Mouse (Mus musculus): ENCODE measurements around the gene Tnf. TPM values are rescaled to one million over a fixed set of nuclear protein-coding genes. Genes with fewer than 3 reads are reported as not detected.

Tnf gene
- polyA plus RNA-seq, 1 experiment = not detected

GRCm38 (mm10) chr17:35193881-35194843 lies 7.6 kb downstream of the Tnf start, which contains the start of gene Ltb:
TSS of gene Ltb (plus strand) at chr17:35194439.
- no peak for TF ChIP-seq GATA1 (IDR thresholded peaks at IDR 0.05; ENCODE audit: low read length)

GRCm38 (mm10) chr17:35192924-35193323 lies 8.9 kb downstream of the Tnf start:
- no peak for TF ChIP-seq GATA1 (IDR thresholded peaks at IDR 0.05; ENCODE audit: low read length)

GRCm38 (mm10) chr17:35191723-35192122 lies 10.1 kb downstream of the Tnf start:
- TF ChIP-seq GATA1 (IDR thresholded peaks at IDR 0.05; ENCODE audit: low read length) = no peak

- TF ChIP-seq GATA1 (IDR thresholded peaks at IDR 0.05; ENCODE audit: low read length) = no peak
These were observed 11.7 kb downstream of the Tnf start for GRCm38 (mm10) chr17:35190096-35190495.

GRCm38 (mm10) chr17:35189186-35189585 lies 12.6 kb downstream of the Tnf start:
- no peak for TF ChIP-seq GATA1 (IDR thresholded peaks at IDR 0.05; ENCODE audit: low read length)

- no peak for TF ChIP-seq GATA1 (IDR thresholded peaks at IDR 0.05; ENCODE audit: low read length)
These were observed 13.7 kb downstream of the Tnf start, which contains the start of gene Lst1 for GRCm38 (mm10) chr17:35187959-35188610. TSS of gene Lst1 (minus strand) at chr17:35188439.

- no peak for TF ChIP-seq GATA1 (IDR thresholded peaks at IDR 0.05; ENCODE audit: low read length)
These were observed 14.5 kb downstream of the Tnf start for GRCm38 (mm10) chr17:35187345-35187744.

- TF ChIP-seq GATA1 (IDR thresholded peaks at IDR 0.05; ENCODE audit: low read length) = no peak
These were observed 15.1 kb downstream of the Tnf start for GRCm38 (mm10) chr17:35186681-35187080.

- TF ChIP-seq GATA1 (IDR thresholded peaks at IDR 0.05; ENCODE audit: low read length) = no peak
These were observed 15.9 kb downstream of the Tnf start for GRCm38 (mm10) chr17:35185639-35186611.

- no peak for TF ChIP-seq GATA1 (IDR thresholded peaks at IDR 0.05; ENCODE audit: low read length)
These were observed 21.7 kb downstream of the Tnf start for GRCm38 (mm10) chr17:35180093-35180492.

GRCm38 (mm10) chr17:35178528-35178927 lies 23.3 kb downstream of the Tnf start:
- no peak for TF ChIP-seq GATA1 (IDR thresholded peaks at IDR 0.05; ENCODE audit: low read length)

GRCm38 (mm10) chr17:35175968-35176367 lies 25.8 kb downstream of the Tnf start, which contains the start of gene Aif1:
TSS of gene Aif1 (minus strand) at chr17:35176068.
- no peak for TF ChIP-seq GATA1 (IDR thresholded peaks at IDR 0.05; ENCODE audit: low read length)

GRCm38 (mm10) chr17:35175382-35175781 lies 26.4 kb downstream of the Tnf start:
- no peak for TF ChIP-seq GATA1 (IDR thresholded peaks at IDR 0.05; ENCODE audit: low read length)

GRCm38 (mm10) chr17:35174201-35174977 lies 27.4 kb downstream of the Tnf start:
- TF ChIP-seq GATA1 (IDR thresholded peaks at IDR 0.05; ENCODE audit: low read length) = no peak
